Mouse (Mus musculus) 3134 (cell line): ENCODE measurements at regions not wholly inside any gene's neighbourhood (a gene's known extent, or its start where the extent isn't known, plus 50 kb on each side); places are given as distances from the start of the nearest gene placed in this dataset.

Source experiments
- DNase-seq: peaks from one replicate; pipeline ENCODE4 v3.0.0-alpha.2; 2011; ENCODE audit warnings: low spot score; ENCODE audit not compliant: insufficient read length; ENCODE audit errors: extremely low read depth

DNA sequence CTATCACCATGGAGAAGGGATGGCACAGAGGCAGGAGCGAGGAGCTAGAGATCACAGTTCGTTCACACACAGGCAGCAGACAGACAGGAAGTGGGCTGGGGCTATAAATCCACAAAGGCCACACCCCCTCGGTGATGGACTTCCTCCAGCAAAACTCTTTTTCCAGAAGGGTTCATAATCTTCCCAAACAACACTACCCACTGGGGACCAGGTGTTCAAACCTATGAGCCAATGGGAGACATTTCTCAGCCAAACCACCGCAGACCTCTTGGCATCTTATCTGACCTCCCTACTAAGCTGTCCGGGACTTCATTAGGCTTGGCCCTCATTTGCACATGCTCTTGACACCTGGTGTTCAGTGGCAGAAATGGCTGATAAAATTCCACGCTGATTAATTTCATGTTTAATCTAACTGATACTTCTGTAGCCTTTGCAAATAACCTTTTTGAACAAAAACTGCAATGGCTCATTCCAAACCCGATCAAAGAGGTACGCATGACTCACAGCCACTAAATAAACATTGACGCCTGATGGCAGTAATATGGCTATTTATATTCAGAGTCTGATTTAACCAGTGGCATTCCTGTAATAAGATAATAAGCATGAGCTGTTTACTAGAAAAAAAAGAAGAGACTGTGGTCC is 131.0 kb upstream of the Egln3 start:
- no peak for DNase-seq

DNA sequence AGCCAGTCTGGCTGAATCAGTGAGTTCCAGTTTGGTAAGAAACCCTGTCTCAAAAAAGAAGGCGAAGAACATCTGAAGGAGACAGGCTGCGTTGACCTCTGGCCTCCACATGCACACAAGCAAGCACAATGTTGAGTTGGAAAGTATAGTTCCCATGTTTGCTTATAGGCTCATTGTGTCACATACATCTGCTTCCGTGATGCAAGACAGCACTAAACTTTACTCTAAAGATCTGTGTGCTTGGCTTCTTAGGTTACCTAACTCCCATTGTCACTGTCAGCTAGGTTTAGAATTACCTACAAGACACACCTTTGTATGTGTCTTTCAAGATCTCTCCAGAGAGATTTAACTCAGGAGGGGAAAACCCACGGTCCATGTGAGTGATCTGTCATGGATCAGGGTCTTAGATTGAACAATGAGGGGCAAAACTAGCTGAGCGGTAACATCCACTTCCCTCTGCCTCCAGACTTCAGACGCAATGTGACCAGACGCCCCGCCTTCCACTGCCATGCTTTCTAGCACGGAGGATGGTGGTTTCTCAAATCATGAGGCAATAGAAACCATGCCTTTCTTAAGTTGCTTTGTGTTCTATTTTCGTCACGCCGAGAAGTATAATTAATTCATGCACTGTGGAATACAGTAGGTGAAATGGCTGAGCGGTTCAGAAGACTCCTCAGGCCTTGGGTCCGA is 130.1 kb upstream of the Egln3 start:
- DNase-seq: no peak

DNA sequence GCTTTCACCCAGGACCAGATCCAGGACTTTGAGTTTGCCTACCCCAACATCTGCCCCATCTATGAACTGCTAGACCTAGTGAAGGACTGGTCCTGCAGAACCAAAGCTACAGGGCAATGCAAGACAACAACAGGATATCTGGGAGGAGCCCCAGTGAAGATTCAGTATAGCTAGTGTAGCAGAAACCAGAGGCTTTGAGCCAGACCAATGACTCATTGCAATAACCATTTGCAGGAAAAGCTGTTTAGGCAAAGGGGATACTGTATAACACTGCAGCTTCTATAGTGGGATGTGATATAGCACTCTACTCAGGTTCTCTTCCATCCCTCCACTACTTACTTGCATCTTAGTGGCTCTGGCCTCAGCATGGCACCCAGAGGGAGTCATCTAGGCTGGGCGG is 123.8 kb upstream of the Egln3 start:
- no peak for DNase-seq

DNA sequence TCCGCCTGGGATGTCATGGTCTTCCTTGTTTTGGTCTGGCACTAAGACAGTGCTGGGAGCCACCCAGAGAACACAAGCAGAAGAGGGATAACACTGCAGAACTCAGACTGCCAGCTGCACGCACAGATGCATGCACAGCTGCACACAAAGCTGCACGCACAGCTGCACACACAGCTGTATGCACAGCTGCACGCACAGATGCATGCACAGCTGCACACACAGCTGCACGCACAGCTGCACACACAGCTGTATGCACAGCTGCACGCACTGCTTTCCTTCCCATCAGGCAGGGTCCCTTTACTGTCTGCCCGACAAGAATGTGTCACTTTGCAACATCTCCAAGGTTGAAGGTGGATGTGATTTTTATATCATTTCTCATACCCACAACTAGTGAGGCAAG is 122.9 kb upstream of the Egln3 start:
- DNase-seq: no peak

DNA sequence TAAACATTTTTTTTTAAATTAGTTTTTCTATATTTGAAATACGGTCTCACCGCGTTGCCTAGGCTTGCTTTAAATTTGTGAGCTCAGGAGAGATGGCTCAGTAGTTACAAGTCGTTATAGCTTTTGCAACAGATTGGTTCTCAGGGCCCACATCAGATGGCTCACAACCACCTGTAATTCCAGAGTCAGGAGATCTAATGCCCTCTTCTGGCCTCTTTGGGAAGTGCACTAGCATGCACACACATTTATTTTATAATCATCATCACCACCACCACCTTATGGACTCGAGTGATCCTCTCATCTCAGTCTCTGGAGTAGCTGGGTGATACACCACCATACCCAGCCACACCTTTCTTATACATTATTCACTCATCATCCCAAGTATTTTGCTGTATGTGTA is 116.9 kb upstream of the Egln3 start:
- no peak for DNase-seq

DNA sequence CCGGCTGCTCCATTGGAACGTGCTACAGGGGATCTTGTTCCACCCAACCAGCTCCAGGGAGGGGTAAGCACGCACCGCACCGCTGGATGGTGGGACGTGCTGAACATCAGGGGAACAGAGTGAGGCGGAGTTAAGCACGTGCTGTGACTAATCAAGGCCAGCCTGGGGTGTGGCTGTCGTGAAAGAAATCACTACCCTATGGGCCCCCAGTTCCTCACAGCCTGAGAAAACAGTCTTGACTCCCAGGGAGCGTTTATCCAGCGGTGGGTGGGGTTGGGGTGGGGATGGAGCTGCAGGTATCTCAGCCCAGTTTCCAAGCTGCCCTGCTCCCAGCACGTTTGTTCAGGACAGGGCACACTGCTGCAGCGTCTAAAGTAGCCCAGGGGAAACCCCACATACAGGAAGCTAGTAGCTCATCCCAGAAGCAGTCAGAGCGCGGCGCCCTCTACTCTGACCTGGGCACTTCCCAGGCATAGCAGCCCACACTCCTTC is 113.4 kb upstream of the Egln3 start:
- no peak for DNase-seq

DNA sequence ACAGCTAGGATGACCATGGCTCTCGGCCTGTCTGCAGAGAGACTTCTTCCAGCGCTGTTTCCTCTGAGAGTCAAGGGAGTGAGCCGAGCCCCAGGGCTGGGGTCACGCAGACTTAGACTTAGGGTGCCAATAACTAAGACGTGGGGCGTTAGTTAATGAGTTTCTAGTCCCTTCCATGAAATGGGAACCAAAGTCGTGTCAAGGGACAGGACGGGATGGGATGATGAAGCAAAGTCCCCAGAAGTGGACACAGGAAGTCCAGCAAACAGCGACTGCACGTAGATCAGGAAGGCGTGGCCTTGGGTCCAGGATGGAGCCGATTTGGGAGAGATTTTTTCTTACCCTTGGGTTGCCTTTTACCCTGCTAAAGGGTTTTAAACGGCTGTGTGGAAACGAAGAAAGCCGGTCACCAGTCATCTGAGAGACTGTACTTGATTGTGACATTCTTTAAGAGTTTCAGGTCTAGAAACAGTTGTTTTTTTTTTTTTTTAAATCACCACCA is 112.5 kb upstream of the Egln3 start:
- DNase-seq: no peak

DNA sequence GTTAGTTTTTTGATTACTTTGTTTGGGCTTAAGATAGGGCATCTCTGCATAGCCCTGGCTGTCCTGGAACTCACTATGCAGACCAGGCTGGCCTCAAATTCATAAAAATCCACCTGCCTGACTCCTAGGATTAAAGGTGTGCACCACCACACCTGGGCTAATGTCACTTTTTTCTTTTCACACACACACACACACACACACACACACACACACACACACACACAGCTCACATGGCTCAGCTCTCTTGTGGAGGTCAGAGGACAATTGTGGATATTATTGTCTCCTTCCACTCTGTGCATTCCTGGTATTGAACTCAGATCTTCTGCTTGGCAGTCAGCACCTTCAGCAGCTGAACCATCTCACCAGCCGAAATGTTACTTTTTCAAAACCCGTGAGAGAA is 110.5 kb upstream of the Egln3 start:
- no peak for DNase-seq

DNA sequence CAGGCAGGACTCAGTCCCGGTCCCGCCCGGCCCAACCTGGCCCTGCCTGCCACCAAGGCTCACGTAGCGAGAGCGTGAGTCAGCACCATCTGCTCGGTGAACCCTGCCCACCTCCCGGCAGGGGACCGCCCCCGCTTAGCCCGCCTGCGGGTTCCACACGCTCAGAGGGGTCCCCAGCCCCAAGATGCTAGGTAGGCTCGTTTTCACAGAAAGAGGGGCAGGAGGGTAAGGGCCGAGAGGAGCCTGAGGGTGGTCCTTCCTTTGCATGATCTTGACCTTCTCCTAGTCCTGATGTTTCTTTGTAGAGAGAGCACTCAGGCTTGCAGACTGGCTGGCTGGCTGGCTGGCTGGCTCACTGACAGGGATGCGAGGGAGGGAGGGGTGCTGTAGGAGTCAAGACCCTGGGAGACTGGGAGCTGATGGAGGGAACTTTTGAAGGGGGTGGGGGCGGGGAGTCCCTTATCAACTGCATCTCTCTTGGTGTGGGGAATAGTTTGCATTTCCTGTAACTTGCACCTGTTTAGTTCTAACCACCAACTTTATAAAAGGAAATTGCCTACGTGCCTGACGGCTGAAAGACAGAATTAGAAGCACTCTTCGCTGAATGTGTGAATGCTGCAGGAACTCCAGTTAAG is 109.7 kb upstream of the Egln3 start:
- DNase-seq: peak; percentile 86

DNA sequence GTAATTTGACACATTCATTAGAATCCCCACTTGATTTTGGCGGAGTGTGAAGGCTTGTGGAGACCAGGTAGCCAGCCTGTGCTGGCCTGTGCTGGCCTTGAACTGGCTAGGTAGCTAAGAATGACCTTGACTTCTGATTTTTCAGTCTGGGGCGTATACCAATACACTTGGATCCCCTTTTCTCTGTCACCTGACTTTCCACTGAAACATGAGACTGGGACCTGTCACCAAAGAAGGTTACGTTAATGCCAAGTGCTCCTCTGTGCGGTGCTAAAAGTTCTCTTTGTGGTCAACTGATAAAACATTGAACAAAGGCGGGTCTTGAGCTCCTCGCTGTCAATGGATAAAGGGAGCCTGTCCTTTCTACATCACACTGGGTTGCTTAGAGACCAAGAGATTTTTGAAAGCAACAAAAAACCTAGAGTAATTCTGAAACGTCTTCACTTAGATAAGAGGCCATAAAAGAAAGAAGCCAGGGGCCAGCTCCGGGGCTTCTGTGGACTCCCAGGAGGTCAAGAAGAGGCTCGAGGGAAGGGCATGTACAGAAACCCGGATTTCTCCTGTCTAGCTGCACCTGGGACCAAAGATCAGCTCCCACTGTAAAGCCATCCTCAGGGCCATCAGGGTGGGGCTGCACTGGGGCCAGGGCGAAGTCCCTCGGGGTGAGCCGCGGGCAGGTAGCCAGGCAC is 109.0 kb upstream of the Egln3 start:
- no peak for DNase-seq

DNA sequence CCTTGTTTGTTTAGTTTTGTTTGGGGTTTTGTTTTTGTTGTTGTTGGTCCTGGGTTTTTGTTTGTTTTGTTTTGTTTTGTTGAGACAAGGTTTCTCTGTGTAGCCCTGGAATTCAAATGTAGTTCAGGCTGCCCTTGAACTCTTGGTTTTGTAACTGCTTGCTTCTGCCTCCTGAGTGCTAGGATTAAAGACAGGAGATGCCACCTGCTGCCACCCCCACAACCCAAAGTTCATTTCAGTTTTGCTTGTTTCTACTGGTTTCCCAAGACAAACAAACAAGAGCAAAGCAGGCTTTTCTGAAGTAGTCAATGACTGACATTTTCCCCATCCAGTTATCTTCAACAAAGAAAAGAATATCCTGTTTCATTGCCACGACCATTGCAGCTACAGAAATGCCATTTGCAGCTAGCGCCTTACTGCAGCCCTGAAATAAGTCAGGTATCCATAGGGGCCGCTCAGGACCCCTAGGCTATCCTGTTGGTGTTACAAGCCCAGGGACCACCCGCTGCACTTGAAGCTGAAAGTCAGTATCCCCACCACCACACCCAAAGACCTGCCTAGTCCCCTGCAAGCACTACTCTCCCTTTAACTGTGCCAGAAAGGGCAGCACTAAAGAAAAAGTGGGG is 108.3 kb upstream of the Egln3 start:
- DNase-seq: no peak

DNA sequence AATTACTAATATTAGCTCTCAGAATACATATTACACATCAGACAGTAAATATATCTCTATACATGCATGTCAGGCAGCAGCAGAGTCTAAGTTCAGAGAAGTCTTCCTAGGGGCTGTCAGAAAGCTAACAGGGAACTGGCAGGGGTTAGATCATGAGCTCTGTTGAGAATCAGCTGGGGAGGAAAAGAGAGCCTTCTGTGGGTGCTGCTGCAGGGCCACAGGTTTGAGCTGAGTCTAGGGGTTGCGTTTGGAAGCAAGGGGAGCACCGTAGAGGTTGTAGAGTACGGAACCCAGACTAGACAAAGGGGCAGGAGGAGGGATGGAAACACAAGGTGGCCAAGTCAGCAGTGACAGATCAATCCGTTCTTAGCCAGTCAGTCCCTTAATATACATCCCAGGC is 106.2 kb upstream of the Egln3 start:
- no peak for DNase-seq

DNA sequence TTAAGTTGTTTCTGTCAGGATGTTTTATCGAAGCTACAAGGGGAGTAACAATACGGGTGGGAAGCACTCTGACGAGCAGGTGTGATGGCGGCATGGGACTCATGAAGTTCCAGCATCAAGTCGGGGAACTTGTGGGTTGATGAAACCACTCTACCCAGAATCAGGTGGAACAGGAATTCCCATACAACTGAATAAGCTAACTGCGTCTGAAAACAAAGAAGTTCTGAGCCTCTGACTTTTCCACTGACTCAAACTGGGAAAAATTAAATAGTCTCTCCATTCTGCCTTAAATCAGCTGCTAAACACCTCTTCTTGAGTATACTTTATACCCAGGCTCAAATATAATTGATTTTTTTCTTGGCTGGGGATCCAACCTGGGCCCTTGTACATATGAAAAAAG is 105.6 kb upstream of the Egln3 start:
- DNase-seq: no peak

DNA sequence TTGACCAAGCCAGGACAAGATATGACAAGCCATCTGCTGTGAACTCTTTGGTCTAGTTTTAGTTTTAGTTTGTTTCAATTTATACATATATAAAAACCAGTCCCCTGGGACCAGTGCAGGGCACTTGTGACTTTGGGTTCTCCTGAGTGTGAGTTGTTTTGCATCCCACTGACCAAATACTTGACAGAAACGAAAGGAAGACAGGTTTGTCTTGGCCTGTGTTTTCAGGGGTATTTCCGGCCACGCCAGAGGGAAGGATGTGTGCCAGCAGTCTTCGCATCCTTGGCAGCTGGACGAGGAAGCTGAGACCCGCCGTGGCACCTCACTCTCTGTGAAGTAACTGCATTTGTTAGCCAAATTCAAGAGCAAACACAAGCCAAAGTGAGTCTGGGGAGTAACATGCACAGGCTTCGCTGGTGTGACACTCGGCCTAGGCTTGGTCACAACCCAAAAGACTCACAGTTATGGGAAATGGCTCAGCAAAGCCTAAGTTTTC is 101.5 kb upstream of the Egln3 start:
- no peak for DNase-seq

DNA sequence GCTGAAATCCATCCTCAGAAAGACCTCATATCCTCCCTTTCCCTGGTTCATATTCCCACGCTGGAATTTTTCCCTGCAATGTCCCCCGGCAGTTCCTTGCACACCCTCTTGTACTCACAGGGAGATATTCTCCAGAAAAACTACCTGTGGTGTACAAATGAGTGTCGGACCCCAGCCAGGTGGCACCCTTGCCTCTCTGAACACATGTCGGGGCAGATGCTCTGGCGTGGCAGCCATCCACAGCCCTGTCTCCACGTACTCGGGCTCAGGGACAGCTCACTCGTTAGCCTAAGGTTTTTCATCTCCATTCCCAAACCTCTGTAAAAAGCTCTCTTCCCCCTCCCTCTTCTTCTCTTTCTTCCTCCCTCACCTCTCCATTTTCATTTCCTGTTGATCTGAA is 100.1 kb upstream of the Egln3 start:
- no peak for DNase-seq

DNA sequence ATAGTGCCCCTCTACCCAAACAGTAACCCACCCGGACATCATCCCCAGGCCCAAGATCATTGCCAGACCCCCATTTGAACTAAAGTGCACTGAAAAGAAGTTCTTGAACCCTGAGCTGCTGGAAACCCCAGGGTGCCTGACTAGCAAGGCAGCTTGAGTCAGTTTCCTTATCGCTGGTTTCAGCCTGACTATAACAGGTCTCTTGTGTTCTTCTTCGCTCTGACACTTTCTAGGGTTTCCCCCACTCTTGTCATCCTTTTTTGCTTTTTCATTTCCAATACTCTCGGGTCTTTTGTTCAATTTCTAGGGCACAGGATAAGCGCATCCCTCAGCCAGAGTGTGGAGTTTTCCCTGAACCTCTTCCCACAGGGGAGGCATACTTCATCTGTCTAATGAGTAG is 95.8 kb upstream of the Egln3 start:
- DNase-seq: no peak

DNA sequence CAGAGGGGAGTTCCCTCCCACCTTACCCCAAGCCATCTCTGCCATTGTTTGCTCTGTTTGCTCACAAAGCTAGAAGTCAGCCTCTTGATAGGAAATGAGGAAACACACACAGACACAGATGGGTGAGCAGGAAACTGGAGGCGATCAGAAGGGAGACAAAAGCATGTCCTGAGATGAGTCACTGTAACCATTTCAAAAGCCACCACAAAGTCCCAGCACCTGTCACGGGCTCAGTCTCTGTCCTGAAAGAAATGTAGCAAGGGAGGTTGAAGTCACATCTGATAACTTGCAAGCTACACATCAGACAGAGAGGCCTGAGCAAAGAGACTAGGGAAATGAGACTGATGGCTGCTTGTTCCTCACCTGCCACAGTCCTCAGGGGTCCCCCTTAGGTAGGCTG is 89.6 kb upstream of the Egln3 start:
- DNase-seq: no peak

DNA sequence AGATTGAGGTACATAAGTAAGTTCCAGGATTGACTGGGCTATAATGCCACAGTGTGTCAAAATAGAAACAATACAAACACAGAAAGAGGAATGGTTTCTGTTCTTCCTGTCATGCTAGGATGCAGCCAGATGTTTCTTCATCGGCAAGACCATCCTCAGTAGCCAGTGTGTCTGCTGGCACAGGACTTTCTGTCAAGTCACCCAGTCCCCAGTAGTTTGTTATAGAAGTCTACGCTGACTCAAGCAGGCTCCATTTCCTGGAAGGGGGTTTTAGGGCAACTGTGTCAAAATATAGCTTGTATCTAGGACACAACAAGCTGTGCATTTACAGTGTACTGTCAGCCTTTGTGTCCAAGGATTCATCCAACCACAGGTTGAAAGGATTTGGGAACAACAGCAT is 86.7 kb upstream of the Egln3 start:
- DNase-seq: no peak

DNA sequence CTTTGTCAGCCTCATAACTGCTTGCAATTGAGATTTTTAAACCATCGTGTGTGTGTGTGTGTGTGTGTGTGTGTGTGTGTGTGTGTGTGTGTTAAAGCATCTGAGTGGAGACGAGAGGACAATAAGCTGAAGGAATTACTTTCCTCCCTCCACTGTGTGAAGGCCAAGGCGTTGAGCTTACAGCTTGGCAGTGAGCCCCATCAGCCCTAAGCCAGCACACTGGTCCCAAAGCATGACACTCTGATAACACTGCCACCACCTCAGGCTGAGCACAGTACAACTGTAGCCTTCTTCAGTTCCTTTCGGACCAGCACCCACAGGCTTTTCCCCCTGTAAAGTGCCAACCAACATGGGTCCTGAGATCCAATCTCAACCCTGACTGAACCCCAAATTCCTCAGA is 85.1 kb upstream of the Egln3 start:
- no peak for DNase-seq

DNA sequence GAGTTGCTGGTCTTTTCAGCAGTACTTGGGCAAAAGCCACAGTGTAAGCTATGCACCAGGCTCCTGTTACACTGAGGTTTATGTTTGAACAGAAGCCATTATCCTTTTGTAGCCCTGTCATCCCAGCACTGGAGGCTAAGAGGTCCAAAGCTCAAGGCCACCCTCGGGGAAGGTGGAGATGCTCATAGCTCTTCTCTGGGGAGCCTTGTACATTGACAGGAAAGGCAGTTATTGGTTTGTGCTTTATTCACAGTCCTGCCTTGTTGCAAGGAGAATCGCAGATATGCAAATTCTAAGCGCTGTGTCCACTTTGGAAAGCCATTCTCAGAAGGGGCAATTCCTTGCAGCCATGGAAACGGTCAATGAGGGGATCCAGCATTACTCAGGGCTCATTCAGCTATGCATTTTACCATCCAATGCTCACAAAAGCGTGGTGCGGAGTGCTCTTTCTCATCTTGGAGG is 84.4 kb upstream of the Egln3 start:
- DNase-seq: no peak
